Mouse (Mus musculus) mammary gland, adult 2 months (tissue): Measurements from ENCODE around the gene Gm43720. TPM values are rescaled to one million over a fixed set of nuclear protein-coding genes. Genes with fewer than 3 reads are reported as not detected.

ENCODE experiments used
- polyA plus RNA-seq: library from polyadenylated mRNA; depleted of rRNA; stranded (reverse); fragments of >200 nt; gene quantifications from 2 replicates; pipeline ENCODE4 v1.2.3, GENCODE M21; 2012; ENCODE audit warnings: low replicate concordance; rRNA removed

The Gm43720 gene
- polyA plus RNA-seq = 0.04 TPM in 1 of 2 replicates, not detected in the other

GRCm38 (mm10) chr5:138279585-138280424, at the start of gene Gm43720, which contains the start of the genes Gpc2 and Stag3:
TSS of gene Gm43720 (minus strand) at chr5:138279958.
TSS of gene Gpc2 (minus strand) at chr5:138280005.
TSS of gene Stag3 (plus strand) at chr5:138280240.

GRCm38 (mm10) chr5:138272409-138272923, 7.3 kb downstream of the Gm43720 start, which contains the start of gene Gal3st4:
TSS of gene Gal3st4 (minus strand) at chr5:138272840.

GRCm38 (mm10) chr5:138263260-138264206, 16.2 kb downstream of the Gm43720 start, which contains the start of gene BC037034:
TSS of gene BC037034 (minus strand) at chr5:138264033.

DNA sequence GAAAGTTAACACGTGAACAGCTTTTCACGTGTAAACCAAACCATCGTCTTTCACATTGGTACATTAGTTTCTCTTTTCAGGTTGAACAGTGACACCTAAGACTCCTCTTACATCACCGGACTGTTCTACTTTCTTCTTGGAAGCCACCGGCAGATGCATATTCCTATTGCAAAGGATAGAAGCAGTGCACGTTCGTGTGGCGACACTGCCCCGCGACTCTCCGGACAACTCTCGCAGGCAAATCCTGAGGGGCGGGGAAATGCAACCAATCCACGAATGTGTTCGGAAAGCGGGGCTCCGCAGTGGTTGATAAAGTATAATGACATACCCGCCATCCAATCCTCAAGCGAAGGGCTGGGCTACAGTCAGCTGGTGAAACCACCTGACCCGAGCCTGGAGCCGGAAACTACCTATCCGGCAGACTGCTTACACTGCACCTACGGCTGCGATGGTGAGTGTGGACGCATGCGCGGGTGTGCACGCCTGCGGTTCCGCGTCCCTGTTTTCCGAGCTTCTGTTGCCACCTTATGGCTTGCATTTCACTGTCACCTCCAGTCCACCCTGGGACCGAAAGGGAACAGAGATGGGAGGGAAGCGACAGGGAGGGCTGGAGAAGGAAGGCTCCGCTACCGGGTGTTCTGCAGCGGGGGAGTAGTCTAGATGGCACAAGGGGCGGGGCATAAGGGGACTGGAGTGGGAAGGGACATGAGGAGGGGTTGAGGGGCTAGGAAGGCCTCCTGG, 24.2 kb downstream of the Gm43720 start, which contains the start of gene Lamtor4:
Gene Lamtor4, plus strand, starts transcription at position 130 of the 741 bp plus-strand sequence.

GRCm38 (mm10) chr5:138225700-138226099, 54.1 kb downstream of the Gm43720 start, which contains the start of gene Nxpe5:
TSS of gene Nxpe5 (plus strand) at chr5:138225898.

Other genes starting within 250 kb of the Gm43720 start
- not detected in 2 replicates for gene Smok3c, start 226.8 kb downstream of the Gm43720 start, polyA plus RNA-seq
- gene Zkscan1, start 194.9 kb downstream of the Gm43720 start, polyA plus RNA-seq = 2.6 and 6.0 TPM in 2 replicates
- gene Zscan21, start 163.1 kb downstream of the Gm43720 start, polyA plus RNA-seq = 4.6 and 8.1 TPM in 2 replicates
- 2.3 and 3.0 TPM in 2 replicates for gene Zfp113, start 124.2 kb downstream of the Gm43720 start, polyA plus RNA-seq
- 58.2 and 130 TPM in 2 replicates for gene Cops6, start 118.9 kb downstream of the Gm43720 start, polyA plus RNA-seq
- 42.4 and 60.0 TPM in 2 replicates for gene Ap4m1, start 108.0 kb downstream of the Gm43720 start, polyA plus RNA-seq
- 23.8 and 27.4 TPM in 2 replicates for gene Mcm7, start 107.5 kb downstream of the Gm43720 start, polyA plus RNA-seq
- 56.7 and 72.9 TPM in 2 replicates for gene Taf6, start 92.5 kb downstream of the Gm43720 start, polyA plus RNA-seq
- gene Cnpy4, start 92.5 kb downstream of the Gm43720 start, polyA plus RNA-seq = 2.6 and 4.9 TPM in 2 replicates
- gene Mblac1, start 85.6 kb downstream of the Gm43720 start, polyA plus RNA-seq = 5.2 and 11.9 TPM in 2 replicates
- gene Nxpe5, start 54.1 kb downstream of the Gm43720 start, polyA plus RNA-seq = 2.6 and 4.4 TPM in 2 replicates
- gene Lamtor4, start 24.5 kb downstream of the Gm43720 start, polyA plus RNA-seq = 177 and 194 TPM in 2 replicates
- gene BC037034, start 15.9 kb downstream of the Gm43720 start, polyA plus RNA-seq = 55.8 and 97.3 TPM in 2 replicates
- 0.41 and 1.4 TPM in 2 replicates for gene Gal3st4, start 7.1 kb downstream of the Gm43720 start, polyA plus RNA-seq
- gene Gpc2, start within 50 bp of the Gm43720 start, polyA plus RNA-seq = 4.2 and 7.0 TPM in 2 replicates
- gene Stag3, start 282 bp upstream of the Gm43720 start, polyA plus RNA-seq = 0.38 and 0.56 TPM in 2 replicates
- gene Pvrig, start 62.0 kb upstream of the Gm43720 start, polyA plus RNA-seq = 1.3 and 1.4 TPM in 2 replicates
- gene Zfp157, start 161.5 kb upstream of the Gm43720 start, polyA plus RNA-seq = 2.8 and 4.3 TPM in 2 replicates